8 mouse cellular contexts compared by ENCODE assay signal in genomic region chr6:108827336-108827920, GRCm38 (mm10). TPM values are rescaled to one million over a fixed set of nuclear protein-coding genes. Genes with fewer than 3 reads are reported as not detected.
DNase-seq lines count a peak whose midpoint lies in the region; ATAC-seq and TF ChIP-seq lines count a peak whose summit lies in the region.

No protein-coding gene starts in this region.

- TF ChIP-seq EP300 in heart, postnatal 0 days (IDR thresholded peaks at IDR 0.05; ENCODE audit: low read depth): no peak

- peak overlapping the region; percentile 71 for H3K4me2 ChIP-seq in heart, postnatal 0 days (ENCODE audit: low read depth, low read length)

- H3K36me3 ChIP-seq in heart, embryonic 10.5 days: peaks cover 18% of the 10 kb centered on the region; the same call in 1 of the 2 replicates
- peaks cover 36% of the 10 kb centered on the region for H3K36me3 ChIP-seq in E14TG2a.4 (ENCODE audit: insufficient read depth, low read length)
- peaks cover 6% of the 10 kb centered on the region for H3K36me3 ChIP-seq in heart, postnatal 0 days (replicated peaks; ENCODE audit: control insufficient read depth, insufficient read depth, low read length)
- H3K36me3 ChIP-seq in macrophage (ENCODE audit: inconsistent target): peaks cover 14% of the 10 kb centered on the region

- peaks cover 68% of the 10 kb centered on the region for H3K79me2 ChIP-seq in macrophage (ENCODE audit: inconsistent target)

- H3K4me3 ChIP-seq in heart, embryonic 10.5 days: peak overlapping the region; percentile 95
- H3K4me3 ChIP-seq in E14TG2a.4 (replicated peaks; ENCODE audit: low read length) (peak overlapping the region; percentile 97), macrophage (ENCODE audit: inconsistent target) (peak overlapping the region; percentile 70)
- H3K4me3 ChIP-seq in heart, postnatal 0 days (ENCODE audit: low read depth, low read length): peak overlapping the region; percentile 85

- peak overlapping the region; percentile 30; the same call in 1 of the 2 replicates for H3K9ac ChIP-seq in heart, postnatal 0 days (replicated peaks; ENCODE audit: low read depth, low read length)

- H3K4me1 ChIP-seq in heart, embryonic 10.5 days: peaks cover 15% of the 10 kb centered on the region
- peaks cover 20% of the 10 kb centered on the region for H3K4me1 ChIP-seq in E14TG2a.4 (replicated peaks; ENCODE audit: low read depth, low read length)
- peaks cover 14% of the 10 kb centered on the region; the same call in 1 of the 2 replicates for H3K4me1 ChIP-seq in heart, postnatal 0 days (ENCODE audit: control insufficient read depth, insufficient read depth)

- DNase-seq in heart, embryonic 10.5 days (ENCODE audit: low spot score): no peak
- DNase-seq in heart, adult 9 months (ENCODE audit: low spot score in 2 of 2): no peak
- no peak for DNase-seq in heart, postnatal 0 days (ENCODE audit: low spot score)
- DNase-seq in cerebellum, postnatal 25 days: no peak
- no peak for DNase-seq in gastrocnemius, postnatal 10 days
- DNase-seq in Muller cell, postnatal 12 days (ENCODE audit: inconsistent ontology term): no peak

- H3K9me3 ChIP-seq in heart, embryonic 10.5 days: no peaks in the 10 kb centered on the region
- no peaks in the 10 kb centered on the region for H3K9me3 ChIP-seq in E14TG2a.4 (ENCODE audit: low read length)
- no peaks in the 10 kb centered on the region for H3K9me3 ChIP-seq in heart, postnatal 0 days (replicated peaks; ENCODE audit: control insufficient read depth, low read length)

- 23% methylated on average over 5 of the region's 5 CpGs for WGBS in heart, embryonic 10.5 days
- WGBS in heart, postnatal 0 days: 26% methylated on average over 5 of the region's 5 CpGs
- WGBS in macrophage (ENCODE audit: missing documents): 22% methylated on average over 4 of the region's 5 CpGs

- peak overlapping the region; percentile 95 for H3K27ac ChIP-seq in heart, embryonic 10.5 days
- peak overlapping the region; percentile 44; the same call in 1 of the 2 replicates for H3K27ac ChIP-seq in heart, postnatal 0 days (ENCODE audit: low read depth)
- H3K27ac ChIP-seq in macrophage: peak overlapping the region; percentile 89

- no peaks in the 10 kb centered on the region for H3K27me3 ChIP-seq in heart, embryonic 10.5 days (ENCODE audit: insufficient read depth, poor library complexity, severe bottlenecking)
- H3K27me3 ChIP-seq in E14TG2a.4 (ENCODE audit: insufficient read depth, low read length): peaks cover 11% of the 10 kb centered on the region
- no peaks in the 10 kb centered on the region for H3K27me3 ChIP-seq in heart, postnatal 0 days (ENCODE audit: control insufficient read depth, insufficient read depth, low read length)

- no peak for TF ChIP-seq CTCF in E14TG2a.4 (conservative IDR thresholded peaks at IDR 0.05; ENCODE audit: low read length)
- no peak for TF ChIP-seq CTCF in heart, postnatal 0 days (IDR thresholded peaks at IDR 0.05; ENCODE audit: low read depth)

- no peak for ATAC-seq in heart, postnatal 0 days (ENCODE audit: insufficient read depth, low read depth)

RNA-seq across cellular contexts. Expression of gene Edem1, which starts 1.0 kb away (rescaled TPM):
- 16.1 and 21.9 TPM in 2 replicates for polyA plus RNA-seq in heart, embryonic 10.5 days (2016; fragmentation: Nextera tagmentation; extraction: Ambion mirVana)
- 12.8 and 19.8 TPM in 2 replicates for total RNA-seq in heart, postnatal 0 days (2014; rRNA removed; ENCODE audit: low replicate concordance)
- 5.1 and 5.9 TPM in 2 replicates for polyA plus RNA-seq in heart, postnatal 0 days (2015; fragmentation: Nextera tagmentation; extraction: Ambion mirVana)
- total RNA-seq in macrophage (2018; cell fraction: chromatin; rRNA removed): 100 to 1,000 TPM in 19 of 26 experiments, 10 to 100 TPM in 7; 62.0 to 253 (median 163) TPM
- total RNA-seq in macrophage (2018; cell fraction: cytosol; rRNA removed): 100 to 1,000 TPM in 13 of 26 experiments, 10 to 100 TPM in 13; 62.6 to 173 (median 103) TPM
- 100 to 1,000 TPM; 110 to 262 (median 169) TPM for total RNA-seq in macrophage (2018; cell fraction: nucleus; rRNA removed)
- 91.9 to 108 TPM (median 94.0 TPM) in 3 replicates for polyA plus RNA-seq in macrophage (2018)
- total RNA-seq in gastrocnemius, postnatal 10 days (2021): 10 to 100 TPM; 12.6 to 20.3 TPM

RNA-seq across cellular contexts. Expression of gene Arl8b, which starts 44.5 kb away (rescaled TPM):
- polyA plus RNA-seq in heart, embryonic 10.5 days (2016; fragmentation: Nextera tagmentation; extraction: Ambion mirVana): 62.6 and 65.8 TPM in 2 replicates
- total RNA-seq in heart, postnatal 0 days (2014; rRNA removed; ENCODE audit: low replicate concordance): 42.7 and 47.0 TPM in 2 replicates
- polyA plus RNA-seq in heart, postnatal 0 days (2015; fragmentation: Nextera tagmentation; extraction: Ambion mirVana): 52.7 and 54.7 TPM in 2 replicates
- total RNA-seq in macrophage (2018; cell fraction: chromatin; rRNA removed): 10 to 100 TPM; 14.0 to 76.4 (median 31.9) TPM
- 100 to 1,000 TPM; 109 to 286 (median 176) TPM for total RNA-seq in macrophage (2018; cell fraction: cytosol; rRNA removed)
- 100 to 1,000 TPM in 2 of 26 experiments, 10 to 100 TPM in 24; 39.2 to 153 (median 70.2) TPM for total RNA-seq in macrophage (2018; cell fraction: nucleus; rRNA removed)
- 194 to 269 TPM (median 210 TPM) in 3 replicates for polyA plus RNA-seq in macrophage (2018)
- total RNA-seq in gastrocnemius, postnatal 10 days (2021): 10 to 100 TPM; 70.5 to 75.3 TPM

Comparison
In these comparisons a context has a peak if more than half of its experiments do, and no peak if none do; other contexts are left out.
1. H3K27ac ChIP-seq: peak in every context shown above with its lines; median percentile 95 in heart, embryonic 10.5 days; 89 in macrophage; 44 in heart, postnatal 0 days.